Mouse (Mus musculus) B cell, adult (primary cell): ENCODE measurements around the gene Olfr523. TPM values are rescaled to one million over a fixed set of nuclear protein-coding genes. Genes with fewer than 3 reads are reported as not detected.

ENCODE experiments used
- total RNA-seq: library from RNA; stranded (reverse); gene quantifications from 4 replicates; pipeline ENCODE4 v1.2.4, GENCODE M21; 2023; ENCODE audit not compliant: inconsistent age

Olfr523 gene
- not detected in 4 replicates for total RNA-seq

DNA sequence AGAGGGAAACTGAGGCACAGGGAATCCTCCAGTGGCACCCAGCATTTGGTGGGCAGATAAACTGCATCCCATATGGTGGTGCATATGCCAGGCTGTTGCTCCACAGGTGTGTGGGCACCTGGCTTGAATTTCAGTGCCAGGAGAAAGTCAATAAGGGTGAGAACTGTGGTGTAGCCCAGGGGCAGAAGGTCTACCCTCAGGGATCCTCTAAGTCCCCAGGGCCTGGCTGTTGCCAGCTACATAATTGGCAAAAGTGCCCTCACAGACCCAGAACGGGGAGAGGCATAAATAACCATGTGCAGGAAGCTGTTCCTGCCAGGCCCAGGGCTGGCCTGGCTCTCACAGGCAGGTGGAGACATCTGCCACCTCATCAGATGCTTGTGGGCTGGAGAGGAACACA is at the start of gene Olfr523:
Olfr523 (plus strand) TSS at position 282 of the 400 bp plus-strand sequence.

DNA sequence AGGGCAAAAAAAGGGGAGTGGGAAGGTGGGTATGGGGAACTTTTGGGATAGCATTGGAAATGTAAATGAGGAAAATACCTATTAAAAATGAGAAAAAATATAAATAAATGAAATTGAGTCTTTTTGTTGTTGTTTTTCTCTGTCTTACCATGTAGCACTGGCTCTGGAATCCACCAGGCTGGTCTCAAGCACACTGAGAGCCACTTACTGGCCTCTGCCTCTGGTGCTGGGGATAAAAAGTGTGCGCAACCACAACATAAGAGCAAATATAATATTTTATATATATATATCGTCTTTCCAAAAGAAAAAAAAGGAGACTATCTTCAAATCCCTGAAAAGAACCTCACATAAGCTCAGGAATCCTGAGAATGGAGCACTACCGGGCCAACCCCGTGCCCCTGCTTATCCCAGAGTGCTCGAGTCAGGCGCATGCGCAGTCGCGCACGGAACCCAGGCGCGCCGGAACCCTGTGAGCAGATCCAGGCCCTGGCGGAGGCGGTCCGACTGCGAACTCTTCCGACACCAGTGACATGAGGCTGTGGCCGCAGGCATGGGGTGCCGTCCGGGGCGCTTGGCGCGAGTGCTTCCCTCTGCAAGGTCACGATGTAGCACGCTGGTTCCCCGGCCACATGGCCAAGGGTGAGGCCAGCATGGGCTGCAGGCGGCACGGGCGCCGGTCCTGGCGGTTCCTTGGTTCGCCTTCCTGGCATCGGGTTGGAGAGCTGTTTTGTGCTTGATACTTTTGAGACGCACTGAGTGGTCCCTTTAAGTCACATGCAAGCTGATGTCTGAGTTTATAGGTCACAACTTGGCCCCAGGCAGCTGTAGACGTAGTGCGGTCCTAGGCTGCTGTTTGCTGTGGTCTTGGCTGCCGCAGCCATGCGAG is 35.6 kb upstream of the Olfr523 start, which contains the start of gene Mtg1:
Mtg1 (plus strand) TSS at position 430 of the 886 bp plus-strand sequence.

GRCm38 (mm10) chr7:140154218-140154927 is 18.6 kb upstream of the Olfr523 start, which contains the start of gene Sprn:
Sprn (minus strand) TSS chr7:140154877.

GRCm38 (mm10) chr7:140164664-140165063 is 8.4 kb upstream of the Olfr523 start, which contains the start of gene Olfr522:
Olfr522 (minus strand) TSS chr7:140164764.

DNA sequence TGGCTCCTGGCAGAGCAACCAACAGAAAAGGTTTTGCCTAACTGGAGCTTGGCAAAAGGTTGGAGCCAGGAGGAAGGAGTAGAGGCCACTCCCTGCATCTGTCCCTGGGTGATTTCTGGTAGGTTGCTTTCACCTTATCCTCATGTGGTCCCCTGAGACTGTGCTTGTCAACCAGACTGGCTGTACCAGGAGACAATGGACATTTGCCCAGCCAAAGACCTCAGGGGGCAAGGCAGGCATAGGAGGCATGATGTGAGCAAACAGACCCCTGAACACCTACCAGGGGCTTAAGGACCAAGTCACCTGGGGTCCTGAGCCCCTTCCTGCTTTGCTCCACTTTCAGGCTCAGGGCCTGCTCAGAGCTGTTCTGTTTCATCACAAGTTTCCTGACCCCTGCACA is 32.8 kb downstream of the Olfr523 start, which contains the start of gene Olfr524:
Olfr524 (minus strand) TSS at position 101 of the 400 bp plus-strand sequence.

GRCm38 (mm10) chr7:140217967-140218366 is 45.0 kb downstream of the Olfr523 start, which contains the start of gene Cd163l1:
Cd163l1 (plus strand) TSS chr7:140218267.

Other genes with a start within 250 kb of the Olfr523 start
- gene Utf1, start 229.4 kb upstream of the Olfr523 start, total RNA-seq: 0.42 TPM in 1 of 4 replicates, not detected in the others
- 0.83 TPM in 1 of 4 replicates, not detected in the others for gene 6430531B16Rik, start 194.5 kb upstream of the Olfr523 start, total RNA-seq
- 1.5 to 3.0 TPM (median 2.4 TPM) in 4 replicates for gene Adam8, start 180.7 kb upstream of the Olfr523 start, total RNA-seq
- gene Zfp511, start 136.8 kb upstream of the Olfr523 start, total RNA-seq: 37.8 to 50.2 TPM (median 42.3 TPM) in 4 replicates
- gene Tubgcp2, start 136.5 kb upstream of the Olfr523 start, total RNA-seq: 30.9 to 38.7 TPM (median 35.1 TPM) in 4 replicates
- not detected in 4 replicates for gene Msx3, start 124.1 kb upstream of the Olfr523 start, total RNA-seq
- not detected in 4 replicates for gene Caly, start 90.7 kb upstream of the Olfr523 start, total RNA-seq
- not detected in 4 replicates for gene Prap1, start 79.8 kb upstream of the Olfr523 start, total RNA-seq
- 2.2 to 3.9 TPM (median 3.2 TPM) in 4 replicates for gene Fuom, start 70.8 kb upstream of the Olfr523 start, total RNA-seq
- gene Paox, start 57.4 kb upstream of the Olfr523 start, total RNA-seq: 1.6 to 6.7 TPM (median 5.0 TPM) in 4 replicates
- 23.9 to 29.1 TPM (median 25.5 TPM) in 4 replicates for gene Echs1, start 56.7 kb upstream of the Olfr523 start, total RNA-seq
- 11.1 to 17.4 TPM (median 14.2 TPM) in 4 replicates for gene Mtg1, start 35.7 kb upstream of the Olfr523 start, total RNA-seq
- not detected in 4 replicates for gene Sprn, start 18.3 kb upstream of the Olfr523 start, total RNA-seq
- gene Olfr522, start 8.5 kb upstream of the Olfr523 start, total RNA-seq: not detected in 4 replicates
- not detected in 4 replicates for gene Olfr524, start 32.7 kb downstream of the Olfr523 start, total RNA-seq
- gene Cd163l1, start 45.0 kb downstream of the Olfr523 start, total RNA-seq: not detected in 4 replicates
- not detected in 4 replicates for gene 5830411N06Rik, start 74.1 kb downstream of the Olfr523 start, total RNA-seq
- gene Olfr525, start 147.6 kb downstream of the Olfr523 start, total RNA-seq: not detected in 4 replicates
- not detected in 4 replicates for gene Olfr527, start 160.8 kb downstream of the Olfr523 start, total RNA-seq
- gene Olfr60, start 188.5 kb downstream of the Olfr523 start, total RNA-seq: not detected in 4 replicates
- not detected in 4 replicates for gene Olfr530, start 203.1 kb downstream of the Olfr523 start, total RNA-seq
- gene Olfr531, start 229.7 kb downstream of the Olfr523 start, total RNA-seq: not detected in 4 replicates
- gene Olfr532, start 248.4 kb downstream of the Olfr523 start, total RNA-seq: not detected in 4 replicates